Mouse (Mus musculus) G1E (cell line): ENCODE results near the gene Rasgrp4. TPM values are rescaled to one million over a fixed set of nuclear protein-coding genes. Genes with fewer than 3 reads are reported as not detected.

Experiments
- ATAC-seq: 2 replicates; pipeline ENCODE4 v1.8.0; 2016; ENCODE audit warnings: mild to moderate bottlenecking; ENCODE audit not compliant: insufficient number of reproducible peaks, poor library complexity, low FRiP score, severe bottlenecking; ENCODE audit errors: extremely low read depth
- DNase-seq: peaks from one replicate; pipeline ENCODE4 v3.0.0; 2012; ENCODE audit warnings: low spot score
- H3K27me3 ChIP-seq: 2 replicates; pipeline ENCODE4 v1.6.1; 2012; ENCODE audit warnings: mild to moderate bottlenecking, low read length, inconsistent platforms; ENCODE audit not compliant: insufficient read depth
- H3K36me3 ChIP-seq: replicated peaks from 2 replicates; pipeline ENCODE3; 2012; ENCODE audit warnings: mild to moderate bottlenecking, inconsistent platforms
- H3K4me1 ChIP-seq: 2 replicates; pipeline ENCODE4 v1.6.1; 2012; ENCODE audit warnings: low read depth, low read length, inconsistent platforms, mixed read lengths; ENCODE audit not compliant: insufficient read depth
- H3K4me3 ChIP-seq: 2 replicates; pipeline ENCODE4 v1.5.1; 2012; ENCODE audit warnings: low read depth, mild to moderate bottlenecking, inconsistent platforms, low read length, moderate library complexity, mixed read lengths
- H3K9me3 ChIP-seq: replicated peaks from 2 replicates; pipeline ENCODE4 v1.6.1; 2012; ENCODE audit warnings: inconsistent platforms
- CTCF ChIP-seq: IDR thresholded peaks from 2 replicates; pipeline ENCODE4 v1.5.1; 2012; ENCODE audit warnings: low read depth, low read length, inconsistent platforms, mixed read lengths
- GATA1 ChIP-seq: IDR thresholded peaks from 2 replicates; pipeline ENCODE4 v1.6.1; 2012; ENCODE audit warnings: borderline replicate concordance, low read length, inconsistent platforms, mixed read lengths
- GATA2 ChIP-seq: IDR thresholded peaks from 2 replicates; pipeline ENCODE4 v1.6.1; 2012; ENCODE audit warnings: low read depth, low read length, inconsistent platforms, borderline replicate concordance
- POLR2AphosphoS5 ChIP-seq: IDR thresholded peaks from 2 replicates; pipeline ENCODE4 v1.6.1; 2012; ENCODE audit warnings: low read depth, low read length, inconsistent platforms; ENCODE audit not compliant: insufficient replicate concordance
- TAL1 ChIP-seq: conservative IDR thresholded peaks from 2 replicates; pipeline ENCODE4 v1.6.1; 2012; ENCODE audit warnings: low read depth, low read length, inconsistent platforms, mixed read lengths
- polyA plus RNA-seq: library from polyadenylated mRNA; stranded (reverse); fragments of >175 nt; gene quantifications from 2 replicates; pipeline ENCODE4 v1.2.3, GENCODE M21; 2012
- total RNA-seq, 2 experiments: library from RNA; stranded (forward) in 1 of 2; stranded (reverse) in 1 of 2; fragments of 200-1000 nt in 1 of 2; fragments of >200 nt in 1 of 2; fragmentation: Nextera tagmentation in 1 of 2; gene quantifications; 2 replicates each; pipeline ENCODE4 v1.2.3; 2014 to 2017

The Rasgrp4 gene
- total and polyA plus RNA-seq, 3 experiments = 4.3 to 8.2 (median 5.8) TPM

DNA sequence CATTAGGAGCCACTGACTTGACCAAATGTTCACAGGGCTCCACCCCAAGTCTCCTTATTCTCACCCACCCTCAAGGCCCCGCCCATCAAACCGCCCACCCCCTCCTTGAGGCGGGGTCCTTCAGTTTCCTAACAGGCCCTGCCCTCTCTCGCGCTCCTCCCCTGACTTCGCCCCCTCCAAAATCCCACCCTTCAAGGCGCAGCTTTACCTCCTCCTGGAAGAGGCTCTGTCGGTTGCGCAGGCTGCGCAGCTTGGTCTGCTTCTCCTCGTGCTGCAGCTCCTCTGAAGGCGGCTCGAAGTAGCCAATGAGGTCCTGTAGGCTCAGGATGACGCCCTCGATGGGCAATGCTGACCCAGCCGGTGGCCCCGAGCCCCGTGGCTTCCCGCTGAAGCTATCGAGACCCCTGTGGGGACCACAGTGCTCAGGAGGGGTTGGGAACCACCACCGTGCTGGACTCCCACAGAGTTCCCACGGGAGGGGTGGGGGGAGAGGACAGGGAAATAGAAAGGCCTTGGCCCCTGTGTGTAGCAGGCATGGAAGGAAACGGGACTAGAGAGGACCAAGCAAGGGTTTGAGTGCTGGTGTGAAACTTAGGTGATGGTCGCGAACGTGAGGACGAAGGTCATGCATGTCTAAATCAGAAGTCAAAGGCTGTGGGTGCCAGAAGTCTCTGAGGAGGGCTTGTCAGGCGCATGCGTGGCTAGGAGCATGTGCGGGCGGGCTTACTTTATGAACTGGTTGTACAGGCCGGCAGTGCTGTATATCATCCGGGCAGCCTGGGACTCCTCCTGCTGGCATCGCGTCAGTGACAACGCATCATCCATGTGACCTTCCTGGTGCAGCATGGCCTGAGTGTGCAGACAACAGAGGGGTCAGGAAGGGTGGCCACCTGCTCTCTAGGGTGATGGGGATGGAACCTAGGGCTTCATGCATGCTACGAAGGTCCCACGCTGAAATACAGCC lies 25.4 kb upstream of the Rasgrp4 start:
- no peak for ATAC-seq
- Histone ChIP-seq H3K27me3 (peaks cover 9% of the 10 kb centered on the region), H3K9me3 (no peaks in the 10 kb centered on the region), H3K36me3 (no peaks in the 10 kb centered on the region), H3K4me1 (no peaks in the 10 kb centered on the region), H3K4me3 (no peak overlapping the region)
- TF ChIP-seq GATA2 = no peak
- TF ChIP-seq TAL1 = no peak
- no peak for TF ChIP-seq POLR2AphosphoS5
- no peak for TF ChIP-seq GATA1
- no peak for TF ChIP-seq CTCF
- no peak for DNase-seq

- no peak for DNase-seq
- Histone ChIP-seq H3K36me3 (no peaks in the 10 kb centered on the region), H3K4me3 (no peak overlapping the region), H3K9me3 (no peaks in the 10 kb centered on the region), H3K4me1 (no peaks in the 10 kb centered on the region), H3K27me3 (peaks cover 23% of the 10 kb centered on the region)
- no peak for ATAC-seq
- no peak for TF ChIP-seq POLR2AphosphoS5
- TF ChIP-seq CTCF = no peak
- TF ChIP-seq TAL1 = no peak
- no peak for TF ChIP-seq GATA2
- no peak for TF ChIP-seq GATA1
Measured at GRCm38 (mm10) chr7:29118142-29118851, 16.4 kb upstream of the Rasgrp4 start.

DNA sequence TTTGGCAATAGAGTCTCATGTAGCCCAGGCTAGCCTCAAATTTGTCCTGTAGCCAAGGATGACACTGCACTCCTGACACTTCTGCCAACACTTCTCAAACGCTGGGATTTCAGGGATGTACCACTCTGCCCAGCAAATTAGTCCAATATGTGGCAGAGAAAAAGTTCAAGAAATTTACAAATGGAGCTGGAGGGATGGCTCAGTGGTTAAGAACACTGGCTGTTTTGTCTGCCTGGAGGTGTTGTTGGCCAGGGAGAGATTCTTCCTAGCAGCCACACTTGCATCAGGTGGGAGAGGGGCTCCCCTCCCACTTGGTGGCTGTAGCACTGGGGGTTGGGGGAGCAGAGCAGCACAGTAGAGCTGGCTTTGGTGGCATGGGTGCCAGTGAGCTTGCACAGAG lies 15.1 kb upstream of the Rasgrp4 start:
- DNase-seq = no peak
- H3K9me3 ChIP-seq = no peaks in the 10 kb centered on the region
- no peak for ATAC-seq
- H3K36me3 ChIP-seq = no peaks in the 10 kb centered on the region
- TF ChIP-seq CTCF = no peak
- TF ChIP-seq GATA1 = no peak
- no peak for TF ChIP-seq TAL1
- TF ChIP-seq GATA2 = no peak
- TF ChIP-seq POLR2AphosphoS5 = no peak
- H3K4me1 ChIP-seq = peaks cover 3% of the 10 kb centered on the region
- H3K27me3 ChIP-seq = peaks cover 31% of the 10 kb centered on the region
- no peak overlapping the region for H3K4me3 ChIP-seq

DNA sequence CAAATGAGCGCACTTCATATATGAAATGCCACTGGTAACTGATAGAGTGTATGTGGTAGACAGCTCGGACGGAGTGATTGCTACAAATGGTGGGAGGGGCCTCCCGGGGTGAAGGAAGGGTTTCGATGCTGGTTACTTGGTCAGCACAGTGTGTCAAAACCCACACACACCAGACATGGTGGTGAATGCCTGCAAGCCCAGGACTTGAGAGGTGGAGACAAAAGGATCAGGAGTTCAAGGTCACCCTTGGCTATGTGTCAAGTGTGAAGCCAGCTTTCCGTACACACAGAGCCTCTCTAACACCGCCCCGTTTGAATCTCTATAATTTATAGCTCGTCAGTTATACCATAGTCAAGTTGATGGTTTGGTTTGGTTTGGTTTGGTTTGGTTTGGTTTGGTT lies 11.8 kb upstream of the Rasgrp4 start:
- TF ChIP-seq POLR2AphosphoS5 (no peak), CTCF (no peak), GATA2 (no peak), GATA1 (no peak), TAL1 (no peak)
- Histone ChIP-seq H3K36me3 (no peaks in the 10 kb centered on the region), H3K4me3 (no peak overlapping the region), H3K4me1 (peaks cover 19% of the 10 kb centered on the region), H3K9me3 (no peaks in the 10 kb centered on the region), H3K27me3 (peaks cover 34% of the 10 kb centered on the region)
- DNase-seq (no peak), ATAC-seq (no peak)

- Histone ChIP-seq H3K27me3 (peaks cover 26% of the 10 kb centered on the region), H3K36me3 (no peaks in the 10 kb centered on the region), H3K4me1 (peaks cover 19% of the 10 kb centered on the region), H3K4me3 (no peak overlapping the region), H3K9me3 (no peaks in the 10 kb centered on the region)
- DNase-seq (no peak), ATAC-seq (no peak)
- TF ChIP-seq CTCF = no peak
- no peak for TF ChIP-seq GATA2
- no peak for TF ChIP-seq POLR2AphosphoS5
- no peak for TF ChIP-seq GATA1
- TF ChIP-seq TAL1 = no peak
Measured at GRCm38 (mm10) chr7:29123531-29124358, 10.9 kb upstream of the Rasgrp4 start.

- peak within 1 kb of the TSS; percentile 60; the same call in 1 of the 2 replicates for H3K4me3 ChIP-seq
- DNase-seq (peak; percentile 38), ATAC-seq (peak; percentile 54)
Measured at GRCm38 (mm10) chr7:29124970-29125369, 9.7 kb upstream of the Rasgrp4 start, which contains the start of gene Ryr1. Gene Ryr1 (minus strand): TSS chr7:29125179.

More at GRCm38 (mm10) chr7:29124970-29125369, 9.7 kb upstream of the Rasgrp4 start, which contains the start of gene Ryr1:
- H3K9me3 ChIP-seq = no peaks in the 10 kb centered on the region
- peaks cover 19% of the 10 kb centered on the region for H3K4me1 ChIP-seq
- H3K36me3 ChIP-seq = no peaks in the 10 kb centered on the region
- H3K27me3 ChIP-seq = peaks cover 23% of the 10 kb centered on the region
- TF ChIP-seq POLR2AphosphoS5 (no peak), TAL1 (no peak)
